Mouse (Mus musculus): ENCODE results near the gene Thsd7b.
A peak's percentile ranks its signal among the peaks of the same experiment; 100 is the strongest.
"Not testable (repeated sequence)": the region's sequence is repeated elsewhere in the genome, so short reads cannot be mapped to it uniquely, and the experiment has no call there.

The Thsd7b gene

GRCm38 (mm10) chr1:129635146-129635545, 362.0 kb downstream of the Thsd7b start:
- DNase-seq (ENCODE audit: low spot score in 2 of 2) = no peak

GRCm38 (mm10) chr1:129644252-129644861, 371.3 kb downstream of the Thsd7b start:
- no peak for DNase-seq (ENCODE audit: low spot score in 2 of 2)

GRCm38 (mm10) chr1:129651448-129651847, 378.3 kb downstream of the Thsd7b start:
- DNase-seq (ENCODE audit: low spot score in 2 of 2) = not testable (repeated sequence)

- no peak for DNase-seq (ENCODE audit: low spot score in 2 of 2)
These were observed 384.9 kb downstream of the Thsd7b start for GRCm38 (mm10) chr1:129658045-129658444.

- DNase-seq (ENCODE audit: low spot score in 2 of 2) = no peak
These were observed 402.8 kb downstream of the Thsd7b start for GRCm38 (mm10) chr1:129675878-129676277.

- no peak for DNase-seq (ENCODE audit: low spot score in 2 of 2)
These were observed 405.7 kb downstream of the Thsd7b start for GRCm38 (mm10) chr1:129678851-129679250.

GRCm38 (mm10) chr1:129705701-129706100, 432.6 kb downstream of the Thsd7b start:
- DNase-seq (ENCODE audit: low spot score in 2 of 2) = no peak

- no peak for DNase-seq (ENCODE audit: low spot score in 2 of 2)
These were observed 439.6 kb downstream of the Thsd7b start for GRCm38 (mm10) chr1:129712706-129713105.

- no peak for DNase-seq (ENCODE audit: low spot score in 2 of 2)
These were observed 440.5 kb downstream of the Thsd7b start for GRCm38 (mm10) chr1:129713571-129713970.

GRCm38 (mm10) chr1:129719592-129719991, 446.5 kb downstream of the Thsd7b start:
- DNase-seq (ENCODE audit: low spot score in 2 of 2) = no peak

- no peak for DNase-seq (ENCODE audit: low spot score in 2 of 2)
These were observed 458.9 kb downstream of the Thsd7b start for GRCm38 (mm10) chr1:129731991-129732390.

- DNase-seq (ENCODE audit: low spot score in 2 of 2) = no peak
These were observed 474.5 kb downstream of the Thsd7b start for GRCm38 (mm10) chr1:129747595-129747994.

GRCm38 (mm10) chr1:129756548-129757240, 483.6 kb downstream of the Thsd7b start:
- DNase-seq (ENCODE audit: low spot score in 2 of 2) = no peak

GRCm38 (mm10) chr1:129759003-129759402, 485.9 kb downstream of the Thsd7b start:
- no peak for DNase-seq (ENCODE audit: low spot score in 2 of 2)

GRCm38 (mm10) chr1:129761234-129761633, 488.1 kb downstream of the Thsd7b start:
- no peak for DNase-seq (ENCODE audit: low spot score in 2 of 2)

- DNase-seq (ENCODE audit: low spot score in 2 of 2) = no peak
These were observed 491.6 kb downstream of the Thsd7b start for GRCm38 (mm10) chr1:129764748-129765147.

- DNase-seq (ENCODE audit: low spot score in 2 of 2) = no peak
These were observed 504.0 kb downstream of the Thsd7b start for GRCm38 (mm10) chr1:129777055-129777454.

- no peak for DNase-seq (ENCODE audit: low spot score in 2 of 2)
These were observed 506.4 kb downstream of the Thsd7b start for GRCm38 (mm10) chr1:129779506-129779905.

GRCm38 (mm10) chr1:129780589-129780988, 507.5 kb downstream of the Thsd7b start:
- DNase-seq (ENCODE audit: low spot score in 2 of 2) = no peak

GRCm38 (mm10) chr1:129798519-129798918, 525.4 kb downstream of the Thsd7b start:
- no peak for DNase-seq (ENCODE audit: low spot score in 2 of 2)

- no peak for DNase-seq (ENCODE audit: low spot score in 2 of 2)
These were observed 553.8 kb downstream of the Thsd7b start for GRCm38 (mm10) chr1:129826927-129827326.

GRCm38 (mm10) chr1:129837324-129837723, 564.2 kb downstream of the Thsd7b start:
- DNase-seq (ENCODE audit: low spot score in 2 of 2) = no peak

- DNase-seq (ENCODE audit: low spot score in 2 of 2) = peak; percentile 15 to 39
These were observed 564.7 kb downstream of the Thsd7b start for GRCm38 (mm10) chr1:129837776-129838175.
